In the genomic region with DNA sequence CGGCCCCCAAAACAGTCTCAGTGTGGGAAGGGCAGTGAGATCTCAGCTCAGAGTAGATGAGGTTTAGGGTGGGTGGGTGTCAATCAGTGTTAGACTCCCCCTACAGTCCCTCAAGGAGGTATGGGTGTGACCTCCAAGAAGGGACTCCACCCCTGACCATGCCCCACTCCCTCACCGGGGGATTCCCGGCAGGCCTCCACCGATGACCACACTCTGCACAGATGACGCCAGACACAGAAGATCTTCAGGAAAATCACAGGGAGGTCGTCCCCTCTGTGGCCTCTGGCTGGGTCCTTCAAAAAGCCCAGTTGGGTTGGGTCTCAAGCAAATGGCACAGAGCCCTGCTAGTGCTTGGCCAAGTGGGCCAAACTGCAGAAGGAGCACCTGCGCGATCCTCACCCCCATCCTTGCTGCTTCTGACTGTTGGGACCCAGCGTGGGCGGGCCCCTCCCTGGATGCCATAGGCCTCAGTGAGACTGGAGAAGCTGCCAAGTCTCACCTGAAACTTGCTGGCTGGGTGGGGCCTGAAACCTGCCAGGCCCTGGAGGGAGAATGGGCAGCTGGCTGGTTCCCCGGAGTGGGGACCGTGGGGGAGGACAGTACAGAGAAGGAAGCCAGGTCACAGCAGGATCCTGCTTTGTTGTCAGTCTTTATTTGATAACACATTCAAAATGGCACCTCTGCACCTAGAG, we compare ENCODE assay signal across 13 mouse cellular contexts. TPM values are rescaled to one million over a fixed set of nuclear protein-coding genes. Genes with fewer than 3 reads are reported as not detected.
DNase-seq lines count a peak whose midpoint lies in the region; ATAC-seq lines count a peak whose summit lies in the region.
"Had no signal": no experiment of that assay in that cellular context is flagged by ENCODE, and none has a peak within 500 bp of the region (broad histone marks: within the 10 kb centered on the region; RNA-seq: fewer than 3 reads in every experiment).

No protein-coding gene starts in this region.

- 77% methylated on average over 12 of the region's 12 CpGs for WGBS in embryonic facial prominence, embryonic 13.5 days
- 82% methylated on average over 12 of the region's 12 CpGs for WGBS in midbrain, embryonic 13.5 days
- WGBS in kidney, embryonic 14.5 days: 66% methylated on average over 12 of the region's 12 CpGs

- no peaks in the 10 kb centered on the region for H3K27me3 ChIP-seq in embryonic facial prominence, embryonic 13.5 days
- H3K27me3 ChIP-seq in midbrain, embryonic 13.5 days: no peaks in the 10 kb centered on the region
- no peaks in the 10 kb centered on the region for H3K27me3 ChIP-seq in kidney, embryonic 14.5 days (ENCODE audit: control insufficient read depth, insufficient read depth, low read length)
- H3K27me3 ChIP-seq: liver, embryonic 15.5 days had no signal

- no peak overlapping the region for H3K9ac ChIP-seq in embryonic facial prominence, embryonic 13.5 days
- no peak overlapping the region for H3K9ac ChIP-seq in midbrain, embryonic 13.5 days (replicated peaks)
- H3K9ac ChIP-seq in kidney, embryonic 14.5 days (ENCODE audit: low read depth, low read length): no peak overlapping the region
- H3K9ac ChIP-seq: liver, embryonic 15.5 days had no signal

- no peak overlapping the region for H3K4me3 ChIP-seq in embryonic facial prominence, embryonic 13.5 days
- no peak overlapping the region for H3K4me3 ChIP-seq in midbrain, embryonic 13.5 days (replicated peaks)
- H3K4me3 ChIP-seq in kidney, embryonic 14.5 days (ENCODE audit: low read length): no peak overlapping the region
- H3K4me3 ChIP-seq: liver, embryonic 15.5 days had no signal

- no peak for ATAC-seq in embryonic facial prominence, embryonic 13.5 days (ENCODE audit: insufficient number of reproducible peaks, insufficient read depth, low FRiP score, low TSS enrichment, low read depth)
- ATAC-seq in midbrain, embryonic 13.5 days: no peak
- no peak for ATAC-seq in megakaryocyte-erythroid progenitor cell, adult 5-6 weeks (replicated peaks; ENCODE audit: low FRiP score, low TSS enrichment, poor library complexity, severe bottlenecking)
- ATAC-seq in kidney, embryonic 14.5 days (ENCODE audit: low FRiP score, low TSS enrichment): no peak
- ATAC-seq: activated CD4-positive, CD25-positive, alpha-beta regulatory T cell, adult 4 months had no signal

- peaks cover 20% of the 10 kb centered on the region for H3K4me1 ChIP-seq in embryonic facial prominence, embryonic 13.5 days
- peaks cover 58% of the 10 kb centered on the region for H3K4me1 ChIP-seq in midbrain, embryonic 13.5 days (replicated peaks)
- no peaks in the 10 kb centered on the region for H3K4me1 ChIP-seq in kidney, embryonic 14.5 days (ENCODE audit: control insufficient read depth, insufficient read depth, low read length)

- 0 out of 2 replicates have a peak overlapping the region, but pooled peaks have one; percentile 2 for H3K27ac ChIP-seq in embryonic facial prominence, embryonic 13.5 days
- H3K27ac ChIP-seq in midbrain, embryonic 13.5 days: peak overlapping the region; percentile 87
- H3K27ac ChIP-seq in kidney, embryonic 14.5 days (ENCODE audit: low read depth, low read length): no peak overlapping the region
- H3K27ac ChIP-seq: liver, embryonic 15.5 days had no signal

- no peaks in the 10 kb centered on the region for H3K9me3 ChIP-seq in embryonic facial prominence, embryonic 13.5 days
- H3K9me3 ChIP-seq in midbrain, embryonic 13.5 days: no peaks in the 10 kb centered on the region
- no peaks in the 10 kb centered on the region for H3K9me3 ChIP-seq in kidney, embryonic 14.5 days (ENCODE audit: control insufficient read depth, low read length)
- H3K9me3 ChIP-seq: liver, embryonic 15.5 days had no signal

- intact Hi-C loops in gastrocnemius, postnatal 14 days (cut with DNase I; ENCODE audit: low total_unique reads): loop anchor here (5.0 kb wide), 2 partner anchors 59 to 124 kb away; no protein-coding TSS in a partner anchor

- DNase-seq in gastrocnemius, postnatal 14 days: peak; percentile 11
- no peak for DNase-seq in gastrocnemius, postnatal 25 days
- DNase-seq in gonadal fat pad, adult 2 months (ENCODE audit: low read depth): peak; percentile 75
- no peak for DNase-seq in MN1 (ENCODE audit: low spot score)

- no peak overlapping the region for H3K4me2 ChIP-seq in embryonic facial prominence, embryonic 13.5 days
- H3K4me2 ChIP-seq in midbrain, embryonic 13.5 days (replicated peaks): no peak overlapping the region
- H3K4me2 ChIP-seq in kidney, embryonic 14.5 days (replicated peaks; ENCODE audit: low read depth, low read length): no peak overlapping the region
- H3K4me2 ChIP-seq: liver, embryonic 15.5 days had no signal

- 0 out of 2 replicates have a peak, but pooled peaks cover 3% of the 10 kb centered on the region for H3K36me3 ChIP-seq in embryonic facial prominence, embryonic 13.5 days
- no peaks in the 10 kb centered on the region for H3K36me3 ChIP-seq in midbrain, embryonic 13.5 days
- H3K36me3 ChIP-seq in kidney, embryonic 14.5 days (ENCODE audit: control insufficient read depth, insufficient read depth, low read length): no peaks in the 10 kb centered on the region
- H3K36me3 ChIP-seq: liver, embryonic 15.5 days had no signal

RNA-seq across cellular contexts. Expression of a gene that starts 3.3 kb away (rescaled TPM):
- under 1 TPM; 0.27 to 0.42 TPM for total RNA-seq in gastrocnemius, postnatal 14 days (2021)
- under 1 TPM; 0.43 to 0.78 TPM for total RNA-seq in gastrocnemius, postnatal 25 days (2021)
- 3.9 and 5.4 TPM in 2 replicates for polyA plus RNA-seq in embryonic facial prominence, embryonic 13.5 days (2015; fragmentation: Nextera tagmentation; extraction: Ambion mirVana)
- 8.5 and 8.9 TPM in 2 replicates for polyA plus RNA-seq in gonadal fat pad, adult 2 months (2012; rRNA removed)
- 0.90 and 1.3 TPM in 2 replicates for polyA plus RNA-seq in midbrain, embryonic 13.5 days (2015; fragmentation: Nextera tagmentation; extraction: Ambion mirVana)
- 2.8 TPM in 1 of 2 replicates, not detected in the other for total RNA-seq in megakaryocyte-erythroid progenitor cell, adult 5-6 weeks (2014; fragmentation: Nextera tagmentation)
- total RNA-seq in megakaryocyte-erythroid progenitor cell, adult 5-6 weeks (2017): not detected in 2 replicates
- polyA plus RNA-seq in kidney, embryonic 14.5 days (2014; fragmentation: Nextera tagmentation; extraction: Ambion mirVana): 1.6 and 1.8 TPM in 2 replicates

RNA-seq across cellular contexts. Expression of a gene that starts 33.5 kb away (rescaled TPM):
- 10 to 100 TPM; 25.1 to 34.9 TPM for total RNA-seq in gastrocnemius, postnatal 14 days (2021)
- 10 to 100 TPM; 29.7 to 35.6 TPM for total RNA-seq in gastrocnemius, postnatal 25 days (2021)
- 97.6 and 103 TPM in 2 replicates for polyA plus RNA-seq in embryonic facial prominence, embryonic 13.5 days (2015; fragmentation: Nextera tagmentation; extraction: Ambion mirVana)
- polyA plus RNA-seq in gonadal fat pad, adult 2 months (2012; rRNA removed): 50.2 and 69.5 TPM in 2 replicates
- polyA plus RNA-seq in midbrain, embryonic 13.5 days (2015; fragmentation: Nextera tagmentation; extraction: Ambion mirVana): 74.1 and 89.0 TPM in 2 replicates
- 158 and 166 TPM in 2 replicates for total RNA-seq in megakaryocyte-erythroid progenitor cell, adult 5-6 weeks (2014; fragmentation: Nextera tagmentation)
- total RNA-seq in megakaryocyte-erythroid progenitor cell, adult 5-6 weeks (2017): 108 and 115 TPM in 2 replicates
- 53.0 and 72.3 TPM in 2 replicates for polyA plus RNA-seq in kidney, embryonic 14.5 days (2014; fragmentation: Nextera tagmentation; extraction: Ambion mirVana)

RNA-seq across cellular contexts. Expression of a gene that starts 33.7 kb away (rescaled TPM):
- 10 to 100 TPM; 39.4 to 46.2 TPM for total RNA-seq in gastrocnemius, postnatal 14 days (2021)
- total RNA-seq in gastrocnemius, postnatal 25 days (2021): 10 to 100 TPM; 36.8 to 43.8 TPM
- 119 and 132 TPM in 2 replicates for polyA plus RNA-seq in embryonic facial prominence, embryonic 13.5 days (2015; fragmentation: Nextera tagmentation; extraction: Ambion mirVana)
- 55.4 and 98.6 TPM in 2 replicates for polyA plus RNA-seq in gonadal fat pad, adult 2 months (2012; rRNA removed)
- polyA plus RNA-seq in midbrain, embryonic 13.5 days (2015; fragmentation: Nextera tagmentation; extraction: Ambion mirVana): 112 and 127 TPM in 2 replicates
- 122 and 171 TPM in 2 replicates for total RNA-seq in megakaryocyte-erythroid progenitor cell, adult 5-6 weeks (2014; fragmentation: Nextera tagmentation)
- total RNA-seq in megakaryocyte-erythroid progenitor cell, adult 5-6 weeks (2017): 92.4 and 103 TPM in 2 replicates
- 81.2 and 102 TPM in 2 replicates for polyA plus RNA-seq in kidney, embryonic 14.5 days (2014; fragmentation: Nextera tagmentation; extraction: Ambion mirVana)

RNA-seq across cellular contexts. Expression of a gene that starts 38.7 kb away (rescaled TPM):
- total RNA-seq in gastrocnemius, postnatal 14 days (2021): not detected
- total RNA-seq in gastrocnemius, postnatal 25 days (2021): not detected
- not detected in 2 replicates for polyA plus RNA-seq in embryonic facial prominence, embryonic 13.5 days (2015; fragmentation: Nextera tagmentation; extraction: Ambion mirVana)
- 6.7 and 9.8 TPM in 2 replicates for polyA plus RNA-seq in gonadal fat pad, adult 2 months (2012; rRNA removed)
- 0.17 TPM in 1 of 2 replicates, not detected in the other for polyA plus RNA-seq in midbrain, embryonic 13.5 days (2015; fragmentation: Nextera tagmentation; extraction: Ambion mirVana)
- total RNA-seq in megakaryocyte-erythroid progenitor cell, adult 5-6 weeks (2014; fragmentation: Nextera tagmentation): not detected in 2 replicates
- total RNA-seq in megakaryocyte-erythroid progenitor cell, adult 5-6 weeks (2017): not detected in 2 replicates
- polyA plus RNA-seq in kidney, embryonic 14.5 days (2014; fragmentation: Nextera tagmentation; extraction: Ambion mirVana): not detected in 2 replicates
- total RNA-seq: hematopoietic stem cell, adult 5-6 weeks; layer of hippocampus, postnatal 14 days; neutrophil, adult 5-6 weeks had no signal
- polyA plus RNA-seq: activated CD4-positive, CD25-positive, alpha-beta regulatory T cell, adult 4 months; liver, embryonic 15.5 days had no signal

RNA-seq across cellular contexts. Expression of a gene that starts 58.6 kb away (rescaled TPM):
- total RNA-seq in gastrocnemius, postnatal 14 days (2021): 100 to 1,000 TPM; 193 to 194 TPM
- 100 to 1,000 TPM; 147 to 152 TPM for total RNA-seq in gastrocnemius, postnatal 25 days (2021)
- polyA plus RNA-seq in embryonic facial prominence, embryonic 13.5 days (2015; fragmentation: Nextera tagmentation; extraction: Ambion mirVana): 254 and 258 TPM in 2 replicates
- polyA plus RNA-seq in gonadal fat pad, adult 2 months (2012; rRNA removed): 338 and 383 TPM in 2 replicates
- polyA plus RNA-seq in midbrain, embryonic 13.5 days (2015; fragmentation: Nextera tagmentation; extraction: Ambion mirVana): 198 and 199 TPM in 2 replicates
- total RNA-seq in megakaryocyte-erythroid progenitor cell, adult 5-6 weeks (2014; fragmentation: Nextera tagmentation): 126 and 171 TPM in 2 replicates
- total RNA-seq in megakaryocyte-erythroid progenitor cell, adult 5-6 weeks (2017): 82.9 and 126 TPM in 2 replicates
- polyA plus RNA-seq in kidney, embryonic 14.5 days (2014; fragmentation: Nextera tagmentation; extraction: Ambion mirVana): 234 and 245 TPM in 2 replicates

Comparison
In these comparisons a context has a peak if more than half of its experiments do, and no peak if none do; other contexts are left out.
1. DNase-seq: peak in gastrocnemius, postnatal 14 days (single experiment) and gonadal fat pad, adult 2 months (single experiment); none in gastrocnemius, postnatal 25 days (single experiment) and MN1 (single experiment).